Mouse (Mus musculus): ENCODE results near the gene Cep131.

DNA sequence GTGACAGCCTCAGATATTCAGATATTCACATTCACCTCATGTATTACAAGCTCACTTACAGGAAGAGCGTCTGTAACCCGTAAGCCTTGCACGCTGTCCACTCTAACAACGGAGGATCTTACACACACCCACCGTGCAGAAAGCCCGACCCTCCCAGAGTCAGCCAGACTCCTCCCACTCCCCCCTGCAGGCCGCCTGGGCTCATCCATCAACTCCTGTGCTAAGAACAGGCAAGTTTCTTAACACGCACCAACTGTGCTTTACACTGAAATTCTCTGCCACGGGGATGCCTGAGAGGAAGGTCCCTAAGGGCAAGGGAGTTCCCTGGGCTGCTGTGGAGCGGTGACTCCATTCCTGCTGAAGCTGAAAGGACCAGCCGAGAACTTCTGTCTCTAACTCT is 17.4 kb downstream of the Cep131 start:
- TF ChIP-seq CTCF (IDR thresholded peaks at IDR 0.05; ENCODE audit: low read depth, low read length) (no peak), POLR2A (IDR thresholded peaks at IDR 0.05; ENCODE audit: borderline replicate concordance, low read depth, low read length) (no peak)

All from bone marrow macrophage, adult 2 months (primary cell).